Mouse (Mus musculus) thymus, postnatal 25 days (tissue): ENCODE measurements at regions not wholly inside any gene's neighbourhood (a gene's known extent, or its start where the extent isn't known, plus 50 kb on each side); places are given as distances from the start of the nearest gene placed in this dataset.

Experiments used
- DNase-seq: peaks from one replicate; pipeline ENCODE4 v3.0.0; 2022

- no peak for DNase-seq
These were observed 127.0 kb upstream of the Npvf start for GRCm38 (mm10) chr6:50781271-50781670.

DNA sequence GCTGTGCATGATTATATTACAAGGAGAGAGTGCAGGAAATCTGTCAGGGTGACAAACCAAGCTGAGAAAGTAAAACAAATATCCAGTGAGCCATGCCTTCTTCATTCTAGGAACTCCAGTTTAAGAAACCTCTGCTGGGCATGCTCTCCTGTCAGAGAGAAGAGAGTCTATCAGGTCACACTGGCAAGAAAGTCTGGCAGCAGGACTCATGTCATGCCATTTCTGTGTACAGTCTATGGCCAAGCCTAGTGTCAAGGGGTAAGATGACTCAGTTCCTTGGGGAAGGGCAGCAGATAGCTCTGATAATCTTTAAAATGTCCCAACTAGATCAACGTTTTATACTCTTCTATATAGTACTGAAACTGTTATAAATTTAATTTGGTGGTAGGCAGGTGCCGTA lies 128.0 kb upstream of the Npvf start:
- DNase-seq: no peak

GRCm38 (mm10) chr6:50783494-50783893 lies 129.3 kb upstream of the Npvf start:
- DNase-seq: no peak

DNA sequence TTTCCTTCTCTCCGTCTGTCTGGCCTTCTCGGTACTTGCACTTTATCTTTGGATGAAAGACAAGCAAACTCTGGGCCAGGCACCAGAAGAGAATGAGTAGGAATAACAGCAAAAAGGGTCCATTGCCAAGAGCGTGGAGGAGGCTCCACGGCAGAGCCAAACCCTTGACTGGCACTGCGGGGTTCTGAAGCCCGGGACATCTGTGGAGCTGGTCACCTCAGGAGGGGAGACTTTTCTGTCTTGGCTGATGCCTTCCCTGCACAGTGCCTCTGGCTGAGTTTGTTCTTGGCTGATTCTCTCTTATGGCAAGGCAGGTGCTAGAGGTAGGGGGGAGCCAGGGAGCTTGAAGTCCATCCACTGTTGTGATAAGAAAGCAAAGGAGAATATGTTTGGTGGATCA lies 130.1 kb upstream of the Npvf start:
- no peak for DNase-seq

DNA sequence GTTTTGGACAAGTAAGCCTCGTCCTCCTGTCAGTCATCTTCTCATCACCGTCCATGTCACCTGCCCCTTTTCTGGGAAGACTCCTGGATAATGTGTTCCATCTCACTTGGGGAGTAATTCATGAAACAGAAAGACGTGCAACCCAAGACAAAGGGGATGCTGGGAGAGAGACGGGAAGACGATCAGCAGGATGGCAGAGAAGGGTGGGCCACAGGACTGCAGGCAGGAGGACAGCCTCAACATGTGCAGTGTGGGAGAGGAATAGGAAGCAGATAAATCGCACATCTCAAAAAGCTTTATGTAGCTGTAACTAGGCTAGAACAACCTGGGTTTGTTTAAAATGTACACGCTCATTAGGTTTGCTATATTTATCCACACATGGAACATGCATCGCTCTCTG lies 133.4 kb upstream of the Npvf start:
- no peak for DNase-seq

DNA sequence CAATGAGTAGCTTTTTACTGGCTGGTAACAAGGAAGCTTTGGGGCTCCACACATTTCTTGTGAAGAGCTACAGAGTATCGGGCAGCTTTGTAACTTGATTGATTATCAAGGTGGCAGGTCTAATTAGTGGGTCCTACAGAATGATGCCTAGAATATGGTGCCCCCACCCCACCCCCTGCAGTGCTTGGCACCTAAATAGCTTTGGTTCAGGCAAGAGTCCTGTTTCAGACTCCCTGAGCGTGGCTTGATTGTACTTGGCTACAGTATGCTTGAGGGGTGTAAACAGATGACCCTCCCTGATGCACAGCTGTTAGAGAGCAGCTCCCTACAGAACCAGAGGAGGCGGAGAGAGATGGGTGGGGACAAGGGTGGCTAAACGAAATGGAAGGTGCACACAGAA lies 145.7 kb upstream of the Npvf start:
- no peak for DNase-seq

- no peak for DNase-seq
These were observed 148.7 kb upstream of the Npvf start for GRCm38 (mm10) chr6:50802956-50803355.

DNA sequence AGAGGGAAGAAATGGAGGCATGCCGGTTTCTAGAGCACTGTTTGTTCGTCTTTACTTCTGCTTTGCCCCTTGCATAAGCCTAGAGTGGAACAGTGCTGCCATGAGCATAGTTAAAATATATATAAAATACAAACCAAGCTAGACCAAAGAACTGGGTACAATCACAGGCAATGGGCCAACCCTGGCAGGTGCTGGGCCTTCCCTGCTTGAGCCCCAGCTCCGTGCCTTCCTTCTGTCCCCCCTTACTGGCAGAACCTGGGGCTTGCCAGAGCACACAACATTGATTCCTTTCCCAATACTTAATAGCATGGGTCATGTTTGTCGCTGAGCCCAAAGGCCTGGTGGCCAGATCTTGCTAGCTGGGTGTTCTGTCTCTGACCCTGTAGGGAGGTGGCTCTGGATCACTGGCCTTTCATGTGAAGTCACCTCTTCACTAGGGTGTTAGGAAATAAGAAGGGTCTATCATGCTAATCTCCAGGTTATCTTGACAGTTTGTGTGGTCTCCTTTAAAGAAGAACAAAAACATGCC lies 150.3 kb upstream of the Npvf start:
- DNase-seq: no peak

- DNase-seq: no peak
These were observed 152.3 kb upstream of the Npvf start for GRCm38 (mm10) chr6:50806376-50807077.

DNA sequence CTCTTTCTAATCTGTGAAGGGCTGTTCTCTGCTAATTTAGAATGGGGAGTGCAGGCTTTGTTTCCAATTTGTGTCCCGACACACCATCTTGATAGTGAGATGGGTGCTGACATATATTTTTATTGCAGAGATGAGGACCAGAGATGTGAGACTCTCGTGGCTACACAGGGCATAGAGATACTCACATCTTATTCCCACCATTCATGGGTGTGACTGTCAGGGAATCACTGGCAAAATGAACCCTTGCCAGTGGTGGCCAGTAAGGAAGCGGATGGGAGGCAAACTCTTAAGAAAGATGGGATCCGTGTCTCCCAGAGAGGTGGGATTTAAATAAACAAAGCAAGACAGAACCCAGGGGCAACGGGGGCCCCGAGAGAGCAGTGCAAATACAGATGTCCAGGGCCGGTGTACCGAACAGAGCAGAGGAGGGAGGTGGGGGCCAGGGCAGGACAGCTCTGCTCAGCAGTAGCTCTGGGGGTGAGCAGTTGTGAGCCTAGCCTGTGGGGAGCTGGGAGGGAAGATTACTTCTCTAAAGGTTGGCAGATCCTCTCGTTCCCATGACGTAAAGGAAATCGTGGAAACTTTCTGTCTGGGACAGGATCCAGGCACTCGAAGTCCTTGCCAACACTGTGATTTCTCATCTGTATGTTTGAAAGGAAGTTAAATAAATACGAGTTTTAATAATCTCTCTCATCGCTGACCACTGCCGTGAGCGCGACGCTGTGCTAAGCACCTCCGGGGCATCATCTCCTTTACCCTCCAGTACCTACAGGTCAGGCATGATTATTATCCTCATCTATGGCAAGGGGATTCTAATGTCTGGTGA lies 153.2 kb upstream of the Npvf start:
- DNase-seq: no peak

DNA sequence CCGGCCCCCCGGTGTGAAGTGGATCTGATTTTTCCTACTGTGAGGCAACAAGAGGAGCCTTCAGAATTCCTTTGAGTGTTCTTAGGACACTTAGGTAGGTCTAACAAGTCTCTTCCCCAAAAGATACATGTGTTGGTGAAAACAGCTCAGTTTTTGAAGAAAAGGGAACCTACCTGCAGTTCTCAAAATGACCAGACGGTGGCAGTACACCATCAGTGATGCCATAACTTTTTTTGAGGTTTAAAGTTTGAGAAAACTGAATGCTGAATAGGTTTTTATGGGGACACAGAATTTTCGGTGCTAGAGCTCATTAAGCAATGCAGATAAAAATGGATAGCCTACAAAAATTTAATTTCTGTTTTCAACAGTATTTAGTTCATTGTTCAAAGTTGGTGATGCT lies 153.9 kb upstream of the Npvf start:
- DNase-seq: peak; percentile 31

DNA sequence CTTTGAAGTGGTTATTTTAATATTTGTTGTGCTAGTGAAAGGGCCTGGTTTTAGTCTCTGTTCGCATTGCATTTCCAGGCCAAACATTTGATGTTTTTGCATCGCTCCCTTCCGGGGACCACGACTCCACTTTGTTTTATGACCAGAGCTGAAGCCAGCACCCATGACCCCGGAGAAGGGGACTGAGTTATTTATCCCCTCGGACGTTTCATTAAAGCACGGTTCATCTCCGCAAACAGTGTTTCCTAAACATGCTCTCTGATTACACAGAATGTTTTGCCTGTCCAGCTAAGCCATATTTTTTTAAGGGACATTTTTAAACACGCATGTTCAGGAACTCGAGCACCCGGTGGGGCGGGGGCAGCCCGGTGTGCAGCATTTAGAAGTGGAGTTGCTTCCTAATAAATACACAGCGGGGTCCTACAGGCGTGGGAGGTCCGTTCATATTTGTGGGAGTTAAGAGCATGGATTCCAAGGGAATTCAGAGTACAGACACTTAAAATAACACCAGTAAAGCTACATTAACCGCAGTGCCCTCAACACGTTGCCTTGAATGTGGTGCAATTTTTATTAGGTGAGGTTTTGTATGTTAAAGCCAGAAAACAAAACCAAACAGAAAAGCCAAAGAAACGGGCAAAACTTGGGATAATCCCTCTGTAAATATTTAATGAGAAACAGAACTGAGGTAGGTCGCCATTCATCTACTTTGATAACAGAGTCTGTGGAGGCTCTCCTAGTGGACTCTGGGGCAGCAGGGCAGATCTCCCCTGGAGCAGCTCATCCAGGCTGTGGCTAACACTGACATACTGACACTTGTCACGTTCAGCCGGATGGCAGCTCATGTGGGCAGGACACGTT lies 154.8 kb upstream of the Npvf start:
- DNase-seq: no peak

DNA sequence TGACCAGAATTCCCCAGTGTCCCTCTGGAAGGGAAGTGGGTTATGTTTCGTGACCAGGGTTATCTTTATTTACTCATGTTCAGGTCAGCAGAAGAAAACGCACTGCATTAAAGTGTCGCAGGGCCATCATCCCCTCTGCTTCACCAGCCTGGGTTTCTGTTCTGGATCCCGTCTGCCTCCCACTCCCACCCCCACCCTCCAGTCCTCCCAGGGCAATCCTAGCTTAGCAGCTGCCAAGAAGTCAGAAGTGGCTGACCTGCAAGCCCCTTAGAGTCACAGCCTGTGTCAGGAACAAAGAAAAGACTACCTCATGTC lies 155.4 kb upstream of the Npvf start:
- DNase-seq: no peak

DNA sequence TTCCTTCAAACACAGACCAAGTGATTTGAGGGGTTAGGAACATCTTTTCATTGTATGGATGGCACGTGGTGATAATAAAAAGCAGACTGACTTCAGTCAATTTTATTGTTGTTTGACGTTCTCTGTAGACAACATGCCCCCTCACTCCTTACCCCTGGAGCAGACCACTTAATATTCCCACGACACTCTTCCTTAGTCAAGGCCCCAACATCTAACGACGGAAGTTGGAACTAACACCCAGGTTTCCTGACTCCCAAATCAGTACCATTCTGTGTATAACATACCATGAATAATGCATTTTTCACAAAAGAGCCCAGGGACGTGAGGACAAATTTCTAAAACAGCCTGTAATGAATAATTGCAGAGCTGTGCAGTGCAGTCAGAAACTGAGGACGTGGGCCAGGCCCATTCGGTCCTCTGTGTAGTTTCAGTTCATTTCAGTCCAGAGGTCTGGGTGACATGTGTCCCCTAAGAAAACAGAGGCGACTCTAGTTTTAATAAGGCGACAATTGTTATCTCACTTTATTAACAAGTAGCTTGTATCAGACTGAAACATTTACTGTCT lies 160.8 kb upstream of the Npvf start:
- no peak for DNase-seq

- no peak for DNase-seq
These were observed 161.3 kb upstream of the Npvf start for GRCm38 (mm10) chr6:50815579-50815978.

DNA sequence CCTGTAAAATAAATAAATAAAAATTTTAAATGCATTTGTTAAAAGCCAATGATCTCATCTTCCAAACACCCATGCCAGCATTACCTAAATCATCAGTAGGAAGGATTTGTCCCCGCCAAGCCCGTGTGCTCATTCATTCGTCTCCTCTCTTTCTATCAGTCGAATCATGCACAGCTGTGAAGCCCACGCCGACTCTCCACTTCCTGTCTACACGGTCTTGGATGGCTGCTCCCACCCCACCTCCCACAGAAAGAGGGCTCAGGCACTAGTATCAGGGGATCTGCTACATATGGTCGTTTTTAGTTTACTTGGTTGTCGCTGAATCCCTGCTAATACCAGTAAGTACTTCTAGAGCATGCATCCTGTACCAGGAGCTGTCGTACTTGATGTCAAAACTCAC lies 163.2 kb upstream of the Npvf start:
- DNase-seq: no peak

- DNase-seq: no peak
These were observed 164.2 kb upstream of the Npvf start for GRCm38 (mm10) chr6:50818433-50818832.

DNA sequence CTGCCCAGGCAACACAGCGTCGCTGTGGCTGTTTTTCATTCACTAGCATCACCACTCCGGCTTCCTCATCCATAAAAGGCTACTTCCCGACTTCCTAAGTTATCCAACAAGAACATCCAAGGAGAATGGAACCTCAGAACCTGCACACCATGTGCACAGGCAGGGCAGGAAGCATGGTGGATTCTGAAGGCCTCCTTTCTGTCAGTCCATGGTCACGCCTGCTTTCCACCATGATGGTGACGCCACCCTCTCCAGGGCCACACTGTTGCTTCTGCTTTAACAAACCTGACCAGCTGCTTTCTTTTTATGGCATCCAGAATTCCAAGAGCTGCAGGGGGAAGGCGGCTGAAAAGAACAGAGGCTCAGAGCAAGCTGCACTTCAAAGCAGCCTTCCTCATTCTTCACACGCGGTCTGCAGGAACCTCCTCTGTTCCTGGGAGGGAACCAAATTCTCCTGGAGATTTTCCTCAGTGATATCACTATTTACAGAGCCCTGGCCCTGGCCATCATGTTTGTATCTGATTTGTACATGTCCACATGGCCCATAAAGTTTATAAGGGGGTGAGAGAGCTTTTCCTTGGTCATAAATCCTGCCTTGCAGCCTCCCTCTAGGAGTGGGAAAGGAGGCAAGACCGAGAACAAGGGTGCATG lies 164.8 kb upstream of the Npvf start:
- no peak for DNase-seq

DNA sequence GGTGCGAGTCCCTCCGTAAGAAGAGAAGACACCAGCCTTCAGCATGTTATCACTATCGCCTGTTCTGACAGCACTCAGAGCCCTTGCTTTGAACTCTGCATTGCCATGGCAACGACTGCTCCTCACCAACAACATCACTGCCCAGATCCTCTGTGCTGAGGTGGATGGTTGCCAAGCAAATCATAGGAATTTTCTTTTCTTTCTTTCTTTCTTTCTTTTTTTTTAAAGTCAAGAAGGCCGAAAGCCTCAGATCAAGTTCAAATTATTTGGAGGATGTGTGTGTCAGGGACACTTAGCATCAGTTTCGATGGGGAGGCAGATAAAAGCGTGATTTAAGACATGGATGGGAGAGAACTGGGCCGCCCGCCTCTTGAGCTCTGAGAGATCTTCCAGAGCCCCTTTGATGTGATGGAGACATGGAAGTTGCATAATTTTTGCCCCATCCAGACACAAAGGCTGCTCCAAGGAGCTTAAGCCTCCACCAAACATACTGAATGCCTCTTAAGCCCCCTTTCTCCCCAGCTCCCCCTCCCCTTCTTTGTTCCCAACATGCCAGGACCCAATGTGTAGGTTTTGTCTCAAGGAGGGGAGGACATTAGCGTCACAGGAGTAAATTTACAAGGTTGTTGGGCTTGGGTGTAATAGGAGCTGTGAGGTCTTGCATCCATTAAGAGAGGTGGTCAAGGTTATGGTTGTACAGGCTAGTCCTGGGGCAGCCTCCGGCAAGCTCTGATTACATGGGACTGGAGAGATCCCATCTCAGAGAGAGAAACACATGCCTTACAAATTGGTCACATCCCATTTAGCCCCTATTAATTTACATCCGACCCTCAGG lies 167.4 kb upstream of the Npvf start:
- no peak for DNase-seq

- DNase-seq: no peak
These were observed 168.3 kb upstream of the Npvf start for GRCm38 (mm10) chr6:50822236-50823151.
